Mouse (Mus musculus) cerebellum, adult (tissue): ENCODE measurements at regions not wholly inside any gene's neighbourhood (a gene's known extent, or its start where the extent isn't known, plus 50 kb on each side); places are given as distances from the start of the nearest gene placed in this dataset.

Experiments
- ATAC-seq: cut with Nextera tagmentation; 2 replicates; pipeline ENCODE4 v1.9.2; 2017; ENCODE audit warnings: mild to moderate bottlenecking, moderate library complexity, mixed read lengths; ENCODE audit not compliant: insufficient number of reproducible peaks, low FRiP score, low TSS enrichment

DNA sequence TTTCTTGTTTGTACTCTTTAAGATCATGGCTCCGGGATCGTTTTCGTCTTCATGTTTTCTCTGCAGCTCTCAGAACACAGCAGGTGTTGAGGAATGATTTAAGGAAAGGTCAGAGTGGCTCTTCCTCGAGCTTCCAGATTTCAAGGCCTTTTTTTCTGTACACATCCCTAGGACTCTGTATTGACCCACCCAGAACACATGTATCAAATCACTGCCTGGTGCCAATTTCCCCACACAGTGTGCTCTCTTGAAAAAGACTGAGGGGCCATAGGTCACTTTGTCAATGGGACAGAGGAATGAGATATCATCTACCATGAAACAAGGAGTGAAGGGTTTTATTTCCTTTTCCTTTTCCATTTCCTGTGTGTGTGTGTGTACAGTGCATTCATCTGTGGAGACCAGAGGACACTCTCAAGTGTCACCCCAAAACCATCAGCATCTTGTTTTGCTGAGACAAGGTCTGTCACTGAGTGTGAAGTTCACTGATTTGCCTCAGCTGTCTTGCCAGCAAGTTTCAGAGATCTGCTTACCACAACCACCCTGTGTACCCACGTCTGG lies 157.4 kb upstream of the Cxcr4 start:
- no peak for ATAC-seq

DNA sequence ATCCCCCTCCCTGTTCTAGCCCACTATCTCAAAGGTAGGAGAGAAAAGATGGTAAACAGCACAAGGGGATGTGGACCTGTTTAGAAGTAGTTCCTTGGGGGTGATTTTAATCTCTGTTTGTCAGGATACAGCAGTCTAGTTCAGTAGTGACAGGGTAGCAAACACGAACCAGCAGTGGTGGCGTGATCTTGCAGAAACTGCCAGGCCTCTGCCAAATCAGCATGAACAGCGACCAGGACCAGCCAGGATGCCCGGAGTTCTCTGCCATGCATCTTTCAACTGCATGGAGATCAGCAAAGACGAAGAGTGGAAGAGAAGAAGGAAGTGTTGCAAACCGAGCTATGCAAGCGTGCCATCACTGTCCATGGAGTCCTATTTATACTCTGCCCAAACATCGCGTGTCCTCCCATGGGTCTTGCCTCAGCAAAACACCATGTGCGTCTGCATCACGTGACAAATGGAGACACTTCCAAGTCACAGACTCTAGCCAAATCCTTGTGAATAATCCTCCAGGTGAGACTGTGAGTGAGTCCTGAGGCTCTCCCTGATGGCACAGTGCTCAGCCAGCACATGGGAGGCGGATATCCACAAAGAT lies 155.2 kb upstream of the Cxcr4 start:
- no peak for ATAC-seq

DNA sequence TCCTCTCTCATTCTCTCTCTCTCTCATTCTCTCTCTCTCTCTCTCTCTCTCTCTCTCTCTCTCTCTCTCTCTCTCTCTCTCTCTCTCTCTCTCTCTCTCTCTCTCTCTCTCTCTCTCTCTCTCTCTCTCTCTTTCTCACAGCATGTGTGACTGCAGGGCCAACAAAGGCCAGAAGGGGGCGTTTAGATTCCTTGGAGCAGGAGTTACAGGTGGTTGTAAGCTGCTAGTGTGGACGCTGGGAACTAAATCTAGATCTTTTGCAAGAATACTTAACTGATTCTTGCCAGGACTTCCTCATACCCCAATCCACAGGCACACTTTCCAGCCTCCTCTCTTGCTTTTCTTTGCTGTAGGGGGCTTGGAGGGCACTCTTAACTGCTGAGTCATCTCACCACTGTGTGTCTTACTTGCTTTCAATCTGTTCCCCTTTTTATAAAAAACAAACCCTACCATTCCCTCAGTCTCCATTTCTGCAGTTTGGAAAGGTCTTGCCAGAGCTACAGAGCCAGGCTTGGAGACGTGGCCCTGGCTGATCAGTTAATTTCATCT lies 154.4 kb upstream of the Cxcr4 start:
- no peak for ATAC-seq

DNA sequence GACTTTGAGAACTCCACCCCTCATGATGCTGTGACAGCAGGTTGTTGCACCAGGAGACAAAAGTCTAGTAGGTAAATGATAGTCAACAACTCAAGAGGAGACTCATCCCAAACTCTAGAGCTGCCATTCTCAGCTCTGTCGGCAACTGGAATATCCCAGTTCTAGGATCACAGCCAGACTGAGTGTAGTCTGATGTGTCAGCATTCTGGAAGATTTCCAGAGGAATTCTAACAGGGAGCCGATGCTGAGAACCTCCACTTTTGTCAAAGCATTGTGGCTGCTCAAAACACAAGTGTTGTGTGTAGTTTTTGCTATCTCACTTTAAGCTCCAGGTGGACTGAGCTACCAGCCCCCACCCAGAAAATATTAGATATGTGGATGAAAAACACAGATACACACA lies 148.5 kb upstream of the Cxcr4 start:
- ATAC-seq, result no peak

DNA sequence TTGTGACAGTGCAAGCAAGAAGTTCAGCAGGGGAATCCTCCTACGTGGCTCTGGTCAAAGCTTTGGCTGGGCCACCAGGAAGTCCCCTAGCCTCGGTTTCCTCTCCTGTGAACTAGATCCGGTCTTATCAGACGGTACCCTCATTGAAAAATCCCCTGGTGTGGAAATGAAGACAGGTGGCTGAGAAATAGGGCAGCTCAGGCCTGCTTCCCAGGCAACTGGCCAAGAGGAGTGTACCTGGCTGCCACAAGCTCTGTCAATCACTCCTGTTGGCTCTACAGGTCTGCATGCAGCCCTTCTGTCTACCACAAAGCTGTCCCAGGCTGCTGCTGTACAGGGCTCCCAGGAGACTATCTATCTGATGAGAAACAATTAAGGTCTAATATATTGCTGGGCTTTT lies 146.1 kb upstream of the Cxcr4 start:
- ATAC-seq, result peak; percentile 72

DNA sequence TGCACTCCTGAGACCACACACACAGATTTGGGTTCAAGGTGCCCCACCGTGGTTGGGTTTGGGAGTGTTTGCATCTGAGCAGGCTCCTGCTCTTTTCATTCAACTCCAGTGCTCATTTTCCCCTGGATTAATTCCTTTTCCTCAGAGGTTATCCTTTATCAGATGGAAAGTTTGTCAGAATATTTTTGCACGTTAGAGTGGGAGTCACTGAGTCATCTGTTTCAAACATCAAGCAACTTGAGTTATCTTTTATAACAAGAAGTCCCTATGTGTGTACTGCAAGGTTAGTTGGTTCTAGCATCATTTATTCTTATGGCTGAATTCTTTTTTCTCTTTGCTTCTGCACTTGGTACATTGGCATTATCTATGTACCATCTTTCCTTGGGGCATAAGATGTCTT lies 142.8 kb upstream of the Cxcr4 start:
- no peak for ATAC-seq

DNA sequence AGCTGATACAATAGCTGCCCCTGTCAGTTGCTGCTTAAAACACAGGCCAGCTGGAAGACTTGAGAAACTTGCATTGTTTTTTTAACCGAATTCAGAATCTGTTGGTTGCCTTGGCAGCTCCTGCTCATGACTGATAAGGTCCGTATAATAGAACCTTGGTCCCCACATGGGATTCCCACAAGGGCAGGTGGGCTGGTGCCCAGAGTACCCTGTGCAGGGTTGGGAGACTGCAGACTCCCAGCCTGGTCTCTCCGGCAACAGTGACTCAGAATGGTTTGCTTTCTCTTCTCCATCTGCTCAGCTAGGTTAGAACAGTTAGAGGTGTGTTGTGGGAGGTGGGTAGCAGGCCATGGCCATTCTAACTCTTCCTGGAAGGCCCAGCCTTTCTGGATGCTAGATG lies 139.4 kb upstream of the Cxcr4 start:
- ATAC-seq, result no peak

DNA sequence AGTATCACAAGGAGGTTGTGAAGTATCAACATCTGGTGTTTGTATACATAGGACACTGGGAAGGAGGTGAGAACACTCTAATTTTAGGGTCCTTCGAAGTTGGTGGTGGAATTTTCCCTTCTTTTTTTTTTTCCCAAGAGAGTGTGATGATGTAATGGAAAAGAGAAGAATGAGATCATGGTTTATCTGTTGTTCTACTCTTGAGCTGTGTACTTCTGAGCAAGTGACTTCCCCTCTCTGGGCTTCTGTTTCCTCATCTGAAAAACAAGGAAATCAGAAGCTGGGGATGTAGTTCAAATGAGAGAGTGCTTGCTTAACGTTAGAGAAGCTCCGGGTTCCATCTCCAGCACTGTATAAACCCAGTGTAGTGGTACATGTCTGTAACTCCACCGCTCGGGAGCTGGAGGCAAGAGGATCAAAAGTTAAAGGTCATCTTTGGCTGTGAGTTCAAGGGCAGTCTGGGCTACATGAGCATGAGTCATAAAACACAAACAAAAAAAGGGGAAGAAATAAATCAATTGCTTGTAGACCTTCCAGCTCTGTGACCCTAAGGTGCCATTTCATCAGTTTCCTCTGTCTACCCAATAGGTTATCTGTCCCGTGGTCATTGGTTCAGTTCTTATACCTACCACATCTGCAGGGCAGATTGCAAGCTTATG lies 132.5 kb upstream of the Cxcr4 start:
- ATAC-seq, result no peak

DNA sequence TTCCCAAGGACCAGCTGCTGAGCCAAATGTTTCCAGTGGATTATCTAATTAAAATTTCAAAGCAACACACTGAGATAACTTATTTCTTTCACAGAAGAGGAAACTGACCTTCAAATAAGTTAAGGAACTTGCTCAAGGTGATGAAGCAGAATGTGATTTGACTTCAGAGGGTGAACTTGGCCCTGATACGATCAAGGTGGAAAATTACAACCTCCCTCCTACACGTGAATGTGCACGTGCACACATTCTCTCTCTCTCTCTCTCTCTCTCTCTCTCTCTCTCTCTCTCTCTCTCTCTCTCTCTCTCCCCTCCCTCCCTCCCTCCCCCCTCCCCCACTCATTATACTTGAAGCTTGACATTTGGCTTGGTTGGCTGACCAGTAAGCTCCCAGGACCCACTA lies 131.8 kb upstream of the Cxcr4 start:
- no peak for ATAC-seq

DNA sequence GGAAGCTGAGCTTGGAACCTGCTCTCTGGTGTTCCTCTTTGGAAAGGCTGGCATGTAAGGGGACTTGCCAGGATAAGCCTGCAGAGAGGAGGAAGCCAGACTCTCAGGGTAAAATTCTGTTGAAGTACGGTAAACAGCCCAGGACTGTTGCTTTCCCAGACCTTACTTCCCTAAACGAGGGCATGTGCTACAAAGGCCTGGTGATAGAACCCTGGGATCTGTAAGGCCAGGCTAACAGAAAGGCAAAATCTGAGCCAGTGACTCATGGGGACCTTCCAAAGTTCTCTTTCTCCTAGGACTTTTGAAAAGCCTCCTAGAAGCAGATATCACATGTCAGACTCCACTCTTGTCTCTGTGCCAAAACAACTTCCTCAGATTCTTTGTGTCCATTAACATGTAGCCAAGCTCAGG lies 130.0 kb upstream of the Cxcr4 start:
- ATAC-seq, result no peak

DNA sequence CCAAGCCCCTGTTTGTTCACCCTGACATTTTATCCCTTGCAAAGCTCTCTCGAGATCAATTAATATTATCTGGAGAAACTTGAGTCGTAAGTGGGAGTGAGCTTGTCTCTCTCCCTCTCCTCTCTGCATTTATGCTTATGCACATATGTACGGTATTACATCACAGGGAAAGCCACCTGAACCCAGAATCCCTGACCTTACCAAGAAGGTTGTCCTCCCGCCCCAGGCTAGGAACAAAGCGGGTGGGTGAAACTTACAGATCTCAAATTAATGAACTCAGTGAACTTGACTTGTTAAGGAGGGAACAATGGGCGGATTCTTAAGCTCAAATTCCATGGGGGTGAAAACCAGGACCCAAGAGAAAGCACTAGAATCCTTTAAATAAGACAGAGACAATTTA lies 122.8 kb upstream of the Cxcr4 start:
- ATAC-seq, result no peak

DNA sequence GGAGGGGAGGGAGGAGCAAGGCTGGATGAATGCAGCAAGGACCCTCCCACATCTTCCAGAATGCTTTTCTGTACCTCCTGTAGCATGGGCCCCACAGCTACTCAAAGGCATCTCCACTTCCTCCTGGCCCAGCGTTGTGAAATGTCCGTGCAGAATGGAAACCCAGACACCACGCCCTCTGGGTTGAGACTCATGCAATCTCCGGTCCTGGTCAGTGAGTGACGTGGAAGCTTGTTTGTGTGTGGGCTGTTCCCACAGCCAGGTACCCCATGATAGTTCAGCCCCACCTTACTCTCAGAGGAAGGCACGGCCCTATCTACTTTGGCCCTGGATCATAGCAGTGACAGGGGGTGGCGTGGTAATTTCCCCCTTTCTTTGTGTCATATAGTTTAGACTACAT lies 120.8 kb upstream of the Cxcr4 start:
- no peak for ATAC-seq

DNA sequence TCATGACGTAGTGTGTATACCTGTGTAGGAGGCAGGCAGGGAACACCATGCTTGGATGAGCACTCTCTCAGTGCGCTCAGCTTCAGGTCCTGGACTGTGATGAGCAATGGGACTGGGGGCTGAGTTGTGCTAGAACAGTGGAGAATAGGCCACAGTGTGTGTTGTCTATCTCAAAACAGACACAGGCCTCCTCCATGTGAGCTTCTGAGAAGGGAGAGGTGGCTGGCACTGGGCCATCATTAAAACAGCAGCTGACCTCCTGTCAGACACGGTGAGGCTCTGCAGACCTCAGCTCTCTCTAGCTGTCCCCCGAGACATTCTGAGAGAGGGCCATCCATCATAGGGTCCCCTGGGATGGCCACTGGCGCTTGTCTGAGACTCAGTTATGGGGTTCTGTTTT lies 119.0 kb upstream of the Cxcr4 start:
- no peak for ATAC-seq

DNA sequence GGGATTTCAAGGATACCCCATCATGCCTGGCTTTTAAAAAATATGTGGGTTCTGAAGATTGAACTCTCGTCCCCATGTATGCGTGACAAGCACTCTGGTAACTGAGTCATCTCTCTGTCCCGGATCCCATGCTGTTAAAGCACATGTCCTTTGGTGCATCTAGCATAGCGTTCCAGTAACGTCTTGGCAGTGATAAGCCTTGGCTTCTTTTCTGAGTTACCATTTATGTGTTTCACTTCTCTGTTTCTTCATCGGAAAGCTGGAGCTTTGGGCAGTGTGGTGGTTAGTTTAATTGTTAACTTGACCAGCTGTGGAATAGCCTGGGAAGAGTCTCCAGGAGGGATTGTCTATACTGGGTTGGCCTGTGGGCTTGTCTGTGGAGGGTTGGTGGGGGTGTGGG lies 115.7 kb upstream of the Cxcr4 start:
- no peak for ATAC-seq

DNA sequence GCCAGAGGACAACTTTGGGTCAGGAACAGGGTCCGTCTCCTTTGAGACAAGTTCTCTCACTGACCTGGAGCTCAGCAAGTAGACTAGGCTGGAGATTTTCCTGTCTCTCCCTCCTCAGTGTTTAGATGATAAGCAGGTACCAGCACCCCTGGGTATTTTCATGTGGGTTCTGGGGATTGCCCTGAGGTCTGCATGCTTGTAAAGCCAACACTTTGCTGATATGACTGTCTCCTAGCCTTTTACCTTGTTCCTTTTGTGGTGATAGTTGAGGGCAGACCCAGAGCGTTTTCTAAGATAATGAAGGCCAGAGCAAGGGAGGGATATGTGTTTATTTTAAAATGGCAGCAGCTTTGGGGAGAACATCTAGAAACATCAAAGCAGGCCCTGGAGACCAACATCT lies 114.1 kb upstream of the Cxcr4 start:
- no peak for ATAC-seq

DNA sequence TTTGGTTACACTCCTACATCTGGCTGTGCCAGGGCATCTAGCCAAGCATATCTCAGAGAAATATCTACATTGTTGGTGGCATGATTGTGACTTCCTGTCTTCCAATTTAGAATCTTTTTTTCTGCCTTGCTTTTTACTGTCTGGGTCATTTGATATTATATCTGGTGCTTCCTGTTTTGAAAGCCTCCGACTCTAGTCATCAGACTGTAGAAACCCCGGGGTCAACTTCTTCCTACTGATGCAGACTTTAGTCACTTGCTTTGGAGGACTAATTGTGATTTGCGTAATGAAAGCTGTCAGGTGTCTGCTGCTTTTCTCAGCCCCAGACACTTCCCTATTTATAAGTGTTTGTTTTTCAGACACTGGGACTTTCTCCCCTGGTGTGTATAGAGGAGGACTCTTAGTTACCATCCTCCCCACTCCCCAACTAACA lies 113.0 kb upstream of the Cxcr4 start:
- no peak for ATAC-seq

DNA sequence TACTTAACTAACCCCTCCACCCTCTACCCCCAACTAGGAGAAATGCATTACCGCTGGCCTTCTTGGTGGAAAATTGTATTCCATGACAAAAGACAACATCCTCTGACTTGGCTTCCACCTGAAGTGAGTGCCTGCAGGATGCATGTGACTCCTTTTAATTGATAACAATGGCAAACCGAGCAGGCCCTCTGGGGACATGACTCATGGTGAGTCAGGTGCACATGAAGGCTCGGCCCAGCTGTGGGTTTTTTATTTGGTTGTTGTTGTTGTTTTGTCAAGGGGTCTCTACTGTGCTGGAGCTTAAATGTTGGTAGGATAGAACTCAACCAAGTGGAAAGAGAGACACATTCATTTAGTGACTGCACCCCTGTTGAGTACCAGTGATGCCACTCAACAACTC lies 109.2 kb upstream of the Cxcr4 start:
- ATAC-seq, result no peak

DNA sequence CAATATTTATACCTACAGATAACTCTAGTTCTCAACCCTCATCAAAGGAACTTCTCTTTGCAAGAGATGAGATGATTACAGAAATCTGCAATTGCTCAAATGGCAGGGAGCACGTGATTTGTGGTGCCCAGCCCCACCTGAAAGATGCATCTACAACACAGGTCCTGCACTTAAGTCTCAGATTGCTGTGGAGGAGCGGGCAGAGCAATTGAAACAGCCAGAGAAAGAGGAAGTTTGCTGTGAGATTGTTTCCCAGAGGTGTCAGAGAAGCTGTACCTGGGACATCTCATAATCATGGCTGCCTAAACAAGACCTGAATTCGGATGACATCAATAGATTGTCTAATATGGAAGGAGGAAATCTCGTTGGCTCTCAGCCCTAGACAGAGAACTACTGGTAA lies 105.9 kb upstream of the Cxcr4 start:
- no peak for ATAC-seq

DNA sequence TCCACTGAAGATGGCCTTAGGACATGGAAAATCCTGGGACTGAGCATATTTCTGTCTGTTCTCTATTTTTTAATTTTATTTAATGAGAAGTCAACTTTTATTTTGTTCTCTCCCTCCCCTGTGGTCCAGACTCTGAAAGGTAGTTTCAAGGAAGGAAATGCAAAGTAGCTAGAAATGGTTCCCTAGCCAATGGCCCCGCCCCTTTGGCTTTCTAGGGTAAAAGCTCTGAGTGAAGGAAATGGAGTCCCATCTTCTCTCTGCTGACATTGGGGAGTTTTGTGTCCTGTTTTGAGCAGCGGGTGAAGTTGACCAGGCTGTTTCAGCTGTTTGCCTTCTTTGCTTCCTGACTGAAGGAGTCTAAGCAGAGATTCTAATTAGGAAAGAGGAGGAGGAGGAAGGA lies 103.8 kb upstream of the Cxcr4 start:
- no peak for ATAC-seq

DNA sequence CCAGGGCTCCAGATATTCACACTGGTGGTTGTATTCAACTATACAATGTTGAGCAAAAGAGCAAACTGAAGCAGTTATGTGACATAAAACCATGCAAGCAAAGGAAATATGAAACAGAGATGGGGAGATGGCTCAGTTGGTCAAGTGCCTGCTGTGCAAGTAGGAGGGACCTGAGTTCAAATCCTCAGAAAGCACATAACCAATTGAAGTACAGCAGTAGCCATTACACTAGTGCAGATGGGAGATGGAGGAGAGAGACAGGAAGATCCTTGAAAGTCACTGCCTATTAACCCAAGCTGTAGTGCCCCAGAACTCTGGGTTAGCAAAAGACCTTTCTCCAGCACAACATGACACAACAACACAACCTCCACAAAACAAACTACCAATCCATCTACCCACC lies 100.7 kb upstream of the Cxcr4 start:
- ATAC-seq, result no peak

DNA sequence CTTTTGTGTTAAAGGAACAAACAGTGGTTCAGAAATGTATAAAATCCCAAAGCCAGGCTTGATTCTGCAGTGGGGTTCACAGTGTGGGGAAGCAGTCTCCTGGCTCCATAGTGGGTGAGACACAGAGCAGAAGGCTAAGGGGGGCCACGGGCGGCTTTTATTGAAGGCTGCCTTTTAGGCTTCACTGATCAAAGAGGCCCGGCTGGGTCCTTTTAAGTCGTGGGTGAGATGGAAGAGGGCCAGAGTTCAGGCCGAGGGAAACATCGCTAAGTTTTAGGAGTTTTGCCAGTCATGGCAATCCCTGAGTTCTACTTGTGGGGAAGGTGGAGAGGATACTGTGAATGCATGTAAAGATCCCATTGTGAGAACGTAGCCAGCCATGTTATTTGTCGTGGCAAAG lies 100.2 kb upstream of the Cxcr4 start:
- ATAC-seq, result no peak
